Mouse (Mus musculus) mouse embryonic stem cell (cell line): ENCODE data around the gene Fam222b.
"Not testable (repeated sequence)": the region's sequence is repeated elsewhere in the genome, so short reads cannot be mapped to it uniquely, and the experiment has no call there.

ENCODE experiments used
- in situ Hi-C, 2 experiments: fragments of 300-500 bp; cut with MboI; formaldehyde crosslinking; loops; 1 replicate in 1 of 2; 3 replicates in 1 of 2; pipeline ENCODE4 v1.14.3; 2019 to 2020; ENCODE audit warnings: low sequenced_read_pairs in 2 of 2, low pct_unique_long_range_greater_than_20kb in 1 of 2, mixed read lengths in 1 of 2; ENCODE audit not compliant: unreplicated experiment in 1 of 2

Fam222b gene

DNA sequence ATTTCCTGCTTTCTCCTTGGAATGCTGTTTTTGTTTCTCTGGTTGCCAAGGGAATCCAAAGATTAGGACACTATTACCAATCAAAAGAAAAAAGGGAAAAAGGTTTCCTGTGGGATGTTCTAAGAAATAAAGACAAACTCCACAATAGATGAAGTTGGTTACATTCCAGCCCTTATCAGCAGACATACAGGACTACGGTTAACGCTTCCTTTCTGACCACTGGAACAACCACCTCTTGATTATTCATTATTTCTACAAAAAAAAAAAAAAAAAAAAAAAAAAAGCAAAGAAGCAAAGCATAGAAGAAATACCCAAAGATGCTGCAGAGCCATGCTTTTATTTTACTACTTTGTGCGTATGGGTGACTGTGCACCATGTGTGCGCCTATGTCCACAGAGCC is 28.4 kb downstream of the Fam222b start:
- in situ Hi-C loops, result no loop called here

- in situ Hi-C loops, result no loop called here
Measured at GRCm38 (mm10) chr11:78123782-78124181, 29.3 kb downstream of the Fam222b start.

DNA sequence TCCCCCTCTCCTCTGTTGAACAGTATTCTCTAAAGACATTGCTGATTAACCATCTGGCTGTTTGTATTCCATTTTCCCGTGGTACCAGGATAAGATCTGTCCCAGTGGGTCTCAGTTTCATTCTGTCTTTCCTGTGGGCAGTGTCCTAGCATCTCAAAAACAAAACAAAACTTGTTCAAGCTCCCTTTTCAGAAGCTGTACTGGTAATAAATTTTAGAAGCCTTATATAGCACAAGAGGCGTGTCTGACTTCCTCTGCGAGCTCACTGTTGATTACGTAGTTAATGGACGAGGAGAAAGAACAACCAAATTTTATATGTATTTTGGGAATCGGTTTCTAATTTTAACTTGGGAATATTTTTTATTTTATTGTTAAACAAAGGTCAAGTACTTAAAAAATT is 31.2 kb downstream of the Fam222b start:
- in situ Hi-C loops, result no loop called here

DNA sequence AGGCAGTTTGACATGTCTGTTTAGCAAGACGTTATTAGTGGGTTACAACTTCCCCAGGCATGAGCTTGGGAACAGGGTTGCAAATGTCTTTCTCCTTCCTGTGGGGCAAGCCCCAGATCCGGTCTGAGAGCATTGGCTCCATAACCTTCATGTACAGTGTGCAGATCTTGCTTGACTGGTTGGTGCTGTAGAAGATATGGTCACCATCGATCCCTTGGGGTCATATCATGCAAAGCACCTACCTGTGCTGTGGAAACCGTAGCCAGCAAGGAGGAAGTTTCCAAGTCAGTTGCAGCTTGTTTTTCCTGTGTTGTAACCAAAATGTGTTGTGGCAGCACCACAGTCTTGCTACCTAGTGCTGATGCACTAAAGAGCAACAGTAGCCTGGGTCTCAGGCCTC is 32.3 kb downstream of the Fam222b start:
- in situ Hi-C loops, result no loop called here

- in situ Hi-C loops, result no loop called here
Measured at GRCm38 (mm10) chr11:78129458-78129857, 35.0 kb downstream of the Fam222b start.

GRCm38 (mm10) chr11:78133915-78134314 is 39.5 kb downstream of the Fam222b start:
- in situ Hi-C loops, result no loop called here

DNA sequence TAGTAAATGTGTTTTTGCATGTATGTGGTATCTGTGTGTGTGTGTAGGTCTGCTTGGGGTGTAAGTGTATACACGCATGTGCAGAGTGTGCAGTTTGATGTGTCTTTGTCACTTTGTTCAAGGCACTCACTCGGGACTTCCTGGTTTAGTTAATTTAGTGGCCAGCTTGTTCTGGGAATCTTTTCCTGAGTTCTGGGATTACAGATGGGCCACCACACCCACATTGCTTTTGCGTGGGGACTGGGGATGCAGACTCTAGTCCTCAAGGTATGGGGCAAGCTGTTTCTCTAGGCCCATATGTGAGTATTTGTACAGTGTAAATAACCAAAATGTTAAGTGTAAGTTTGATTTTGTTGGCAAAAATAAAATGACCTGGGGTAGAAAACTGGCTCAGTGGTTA is 39.9 kb downstream of the Fam222b start:
- in situ Hi-C loops, result no loop called here

DNA sequence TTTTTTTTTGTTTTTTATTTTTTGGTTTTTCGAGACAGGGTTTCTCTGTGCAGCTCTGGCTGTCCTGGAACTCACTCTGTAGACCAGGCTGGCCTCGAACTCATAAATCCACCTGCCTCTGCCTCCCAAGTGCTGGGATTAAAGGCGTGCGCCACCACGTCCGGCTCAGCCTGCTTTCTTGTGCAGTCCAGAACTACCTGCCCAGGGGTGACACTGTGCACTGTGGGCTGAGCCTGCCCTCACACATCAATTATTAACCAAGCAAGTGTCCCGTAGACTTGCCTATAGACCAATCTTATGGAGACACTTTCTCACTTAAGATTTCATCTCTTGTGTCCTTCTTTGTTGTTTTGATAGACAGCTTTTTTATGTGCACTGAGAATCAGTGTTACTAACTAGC is 40.9 kb downstream of the Fam222b start:
- in situ Hi-C loops, result not testable (repeated sequence)

- in situ Hi-C loops, result no loop called here
Measured at GRCm38 (mm10) chr11:78136132-78136531, 41.7 kb downstream of the Fam222b start.

- in situ Hi-C loops, result no loop called here
Measured at GRCm38 (mm10) chr11:78137584-78137983, 43.1 kb downstream of the Fam222b start.

DNA sequence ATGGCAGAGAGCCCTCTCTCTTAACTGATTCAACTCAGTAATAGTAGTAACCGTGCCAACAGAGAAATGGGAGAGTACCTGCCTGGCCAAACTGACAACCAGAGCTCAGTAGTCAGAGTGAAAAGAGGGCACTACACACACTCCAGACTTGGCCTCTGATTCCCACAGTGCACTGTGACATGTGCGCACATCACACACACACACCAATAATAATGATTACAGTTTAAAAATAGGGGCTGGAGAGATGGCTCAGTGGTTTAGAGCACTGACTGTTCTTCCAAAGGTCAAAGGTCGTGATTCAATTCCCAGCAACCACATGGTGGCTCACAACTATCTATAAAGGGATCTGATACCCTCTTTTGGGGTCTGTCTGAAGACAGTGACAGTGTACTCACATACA is 43.6 kb downstream of the Fam222b start:
- in situ Hi-C loops, result no loop called here

- in situ Hi-C loops, result no loop called here
Measured at GRCm38 (mm10) chr11:78140665-78141064, 46.2 kb downstream of the Fam222b start.

GRCm38 (mm10) chr11:78143520-78143919 is 49.1 kb downstream of the Fam222b start:
- in situ Hi-C loops, result no loop called here

DNA sequence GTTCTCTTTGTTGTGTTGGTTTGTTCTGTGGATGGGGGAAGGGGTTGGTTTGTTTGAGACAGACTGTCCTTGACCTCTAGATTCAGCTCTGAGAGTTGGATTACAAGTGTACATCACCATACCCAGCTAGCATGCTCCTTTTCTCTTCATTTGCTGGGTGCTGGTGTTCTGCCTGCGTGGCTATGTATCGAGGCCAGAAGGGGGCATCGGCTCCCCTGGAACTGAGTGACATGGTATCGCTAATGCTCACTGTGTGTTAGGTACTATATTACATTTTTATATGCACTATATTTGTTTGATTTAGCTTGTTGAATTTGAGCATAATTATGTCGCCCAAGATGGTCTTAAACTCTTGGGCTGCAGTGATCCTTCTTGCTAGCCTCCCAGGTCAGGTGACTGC is 51.7 kb downstream of the Fam222b start:
- in situ Hi-C loops, result no loop called here

- in situ Hi-C loops, result no loop called here
Measured at GRCm38 (mm10) chr11:78146707-78147543, 52.5 kb downstream of the Fam222b start.

GRCm38 (mm10) chr11:78151161-78151560 is 56.7 kb downstream of the Fam222b start:
- in situ Hi-C loops, result no loop called here

DNA sequence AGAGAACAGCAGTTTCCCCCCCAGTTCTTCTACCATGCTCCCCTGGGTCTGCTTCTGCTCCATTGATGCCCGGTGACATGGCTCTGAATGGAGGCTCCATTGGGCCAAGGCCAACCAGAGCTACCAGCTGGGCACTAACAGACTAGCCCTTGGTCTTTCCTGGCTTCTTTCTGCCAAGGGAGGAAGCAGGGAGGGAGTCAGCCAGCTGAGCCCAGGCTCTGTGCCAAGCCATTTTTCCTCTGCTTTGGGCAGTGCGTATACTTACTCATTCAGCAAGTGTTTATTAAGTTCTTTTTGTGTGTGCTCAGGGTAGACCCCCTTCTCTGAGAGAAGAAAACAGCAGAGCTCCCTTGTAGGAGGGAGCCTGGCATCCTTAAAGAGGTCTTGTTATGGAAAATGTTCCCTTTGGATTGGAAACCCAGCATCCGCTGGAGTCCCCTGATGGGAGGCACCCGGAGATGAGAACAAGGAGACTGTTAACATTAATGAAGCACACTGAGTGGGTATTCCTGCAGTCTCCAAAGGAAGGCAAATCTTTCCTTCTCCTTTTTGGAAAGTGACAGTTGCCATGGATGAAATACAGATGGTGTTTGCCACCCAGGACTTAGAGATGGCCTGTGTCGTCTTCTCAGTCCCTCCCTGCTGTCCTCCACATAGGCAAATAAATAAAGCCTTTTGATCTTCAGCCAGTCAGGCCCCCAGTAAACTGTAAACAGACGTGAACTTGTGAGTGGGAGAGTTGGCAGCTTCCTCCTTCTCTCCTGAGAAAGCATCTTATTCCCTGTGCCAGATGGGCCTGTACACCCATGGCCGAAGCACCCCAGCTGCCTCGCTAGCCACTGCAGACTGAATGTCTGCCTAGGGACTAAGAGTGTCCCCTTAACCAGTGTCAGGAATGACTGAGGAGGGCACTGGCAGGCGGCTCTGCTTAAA is 58.1 kb downstream of the Fam222b start:
- in situ Hi-C loops, result no loop called here

- in situ Hi-C loops, result no loop called here
Measured at GRCm38 (mm10) chr11:78153778-78154177, 59.3 kb downstream of the Fam222b start.

- in situ Hi-C loops, result no loop called here
Measured at GRCm38 (mm10) chr11:78155674-78156073, 61.2 kb downstream of the Fam222b start.
